Comparison of ENCODE assay signal across 8 mouse cellular contexts in genomic region chr5:111799700-111800311, GRCm38 (mm10).
DNase-seq lines count a peak whose midpoint lies in the region; ATAC-seq lines count a peak whose summit lies in the region.

No protein-coding gene starts in this region.

- no peak overlapping the region; the same call in 1 of the 2 replicates for H3K9ac ChIP-seq in heart, embryonic 16.5 days (ENCODE audit: low read length)
- no peak overlapping the region for H3K9ac ChIP-seq in neural tube, embryonic 15.5 days (replicated peaks)

- no peak overlapping the region for H3K4me2 ChIP-seq in heart, embryonic 16.5 days (ENCODE audit: low read depth, low read length)
- no peak overlapping the region for H3K4me2 ChIP-seq in neural tube, embryonic 15.5 days

- ATAC-seq in heart, embryonic 16.5 days (replicated peaks; ENCODE audit: extremely low read depth, insufficient read depth, low FRiP score) = peak; percentile 68
- peak; percentile 70; the same call in 1 of the 2 replicates for ATAC-seq in neural tube, embryonic 15.5 days (ENCODE audit: low FRiP score)
- ATAC-seq in megakaryocyte-erythroid progenitor cell, adult 5-6 weeks (replicated peaks; ENCODE audit: low FRiP score, low TSS enrichment, poor library complexity, severe bottlenecking) = no peak

- peak overlapping the region; percentile 25; the same call in 1 of the 2 replicates for H3K4me3 ChIP-seq in embryonic facial prominence, embryonic 10.5 days
- H3K4me3 ChIP-seq in heart, embryonic 16.5 days (ENCODE audit: low read length) = no peak overlapping the region
- no peak overlapping the region for H3K4me3 ChIP-seq in neural tube, embryonic 15.5 days (replicated peaks)

- DNase-seq in right cerebral cortex, postnatal 10 days (ENCODE audit: low spot score in 2 of 2) = peak; percentile 42 to 54
- no peak for DNase-seq in right cerebral cortex, adult 18-20 months
- DNase-seq in embryonic facial prominence, embryonic 10.5 days (ENCODE audit: low spot score) = peak; percentile 84
- peak; percentile 82 for DNase-seq in kidney, postnatal 14 days
- DNase-seq in layer of hippocampus, postnatal 36 days = no peak

- H3K9me3 ChIP-seq in embryonic facial prominence, embryonic 10.5 days = no peaks in the 10 kb centered on the region
- no peaks in the 10 kb centered on the region for H3K9me3 ChIP-seq in heart, embryonic 16.5 days (replicated peaks; ENCODE audit: control insufficient read depth, low read length)
- H3K9me3 ChIP-seq in neural tube, embryonic 15.5 days (replicated peaks) = no peaks in the 10 kb centered on the region

- H3K27ac ChIP-seq in embryonic facial prominence, embryonic 10.5 days (replicated peaks) = peak overlapping the region; percentile 90
- peak overlapping the region; percentile 71 for H3K27ac ChIP-seq in heart, embryonic 16.5 days (ENCODE audit: low read length)
- peak overlapping the region; percentile 19; the same call in 1 of the 2 replicates for H3K27ac ChIP-seq in neural tube, embryonic 15.5 days (replicated peaks)

- H3K27me3 ChIP-seq in embryonic facial prominence, embryonic 10.5 days (replicated peaks; ENCODE audit: low read depth, poor library complexity, severe bottlenecking) = no peaks in the 10 kb centered on the region; the same call in 1 of the 2 replicates
- H3K27me3 ChIP-seq in heart, embryonic 16.5 days (ENCODE audit: control insufficient read depth, insufficient read depth, low read length) = no peaks in the 10 kb centered on the region; the same call in 1 of the 2 replicates
- H3K27me3 ChIP-seq in neural tube, embryonic 15.5 days (replicated peaks) = peaks cover 5% of the 10 kb centered on the region

- no peaks in the 10 kb centered on the region for H3K36me3 ChIP-seq in embryonic facial prominence, embryonic 10.5 days (replicated peaks)
- H3K36me3 ChIP-seq in heart, embryonic 16.5 days (ENCODE audit: control insufficient read depth, insufficient read depth) = no peaks in the 10 kb centered on the region
- no peaks in the 10 kb centered on the region for H3K36me3 ChIP-seq in neural tube, embryonic 15.5 days

- WGBS in embryonic facial prominence, embryonic 10.5 days = 25% methylated on average over 15 of the region's 15 CpGs
- WGBS in heart, embryonic 16.5 days = 34% methylated on average over 15 of the region's 15 CpGs
- WGBS in neural tube, embryonic 15.5 days = 29% methylated on average over 15 of the region's 15 CpGs

- H3K4me1 ChIP-seq in embryonic facial prominence, embryonic 10.5 days = peaks cover 56% of the 10 kb centered on the region
- H3K4me1 ChIP-seq in heart, embryonic 16.5 days (ENCODE audit: control insufficient read depth, insufficient read depth, low read length) = peaks cover 6% of the 10 kb centered on the region
- H3K4me1 ChIP-seq in neural tube, embryonic 15.5 days = peaks cover 18% of the 10 kb centered on the region

Comparison
In these comparisons a context has a peak if more than half of its experiments do, and no peak if none do; other contexts are left out.
1. DNase-seq: peak in right cerebral cortex, postnatal 10 days (2 of 2), embryonic facial prominence, embryonic 10.5 days (single experiment) and kidney, postnatal 14 days (single experiment); none in right cerebral cortex, adult 18-20 months (single experiment) and layer of hippocampus, postnatal 36 days (0 of 2).
2. H3K27ac ChIP-seq: peak in every context shown above with its lines; median percentile 90 in embryonic facial prominence, embryonic 10.5 days; 71 in heart, embryonic 16.5 days; 19 in neural tube, embryonic 15.5 days.